Mouse (Mus musculus) CH12.LX (cell line): ENCODE results near the gene Pak3. TPM values are rescaled to one million over a fixed set of nuclear protein-coding genes. Genes with fewer than 3 reads are reported as not detected.

Experiments
- DNase-seq: peaks from one replicate; pipeline ENCODE4 v3.0.0-alpha.2; 2013; ENCODE audit errors: extremely low read depth
- H3K27ac ChIP-seq: 2 replicates; pipeline ENCODE4 v1.5.1; 2012; ENCODE audit warnings: low read depth, mild to moderate bottlenecking, control low read depth, moderate library complexity; ENCODE audit not compliant: insufficient read depth
- H3K27me3 ChIP-seq: replicated peaks from 2 replicates; pipeline ENCODE3; 2012; ENCODE audit warnings: inconsistent platforms
- H3K36me3 ChIP-seq, 2 experiments: replicated peaks in 1 of 2; 2 replicates each; pipeline versions ENCODE3 to v1.6.1; 2012; ENCODE audit warnings: inconsistent platforms in 1 of 2, low read length in 1 of 2, mild to moderate bottlenecking in 1 of 2, mixed read lengths in 1 of 2, moderate library complexity in 1 of 2; ENCODE audit not compliant: control insufficient read depth in 1 of 2, insufficient read depth in 1 of 2
- H3K4me1 ChIP-seq, 2 experiments: 2 replicates each; pipeline ENCODE4 v1.6.1; 2012; ENCODE audit warnings: inconsistent platforms in 1 of 2, moderate library complexity in 1 of 2; ENCODE audit not compliant: insufficient read depth in 2 of 2, control insufficient read depth in 1 of 2
- H3K4me2 ChIP-seq: 2 replicates; pipeline ENCODE4 v1.6.1; 2012; ENCODE audit warnings: low read depth, mild to moderate bottlenecking, control low read depth; ENCODE audit not compliant: poor library complexity, insufficient read depth, severe bottlenecking
- H3K4me3 ChIP-seq, 3 experiments: fragments of 150-350 bp in 1 of 3; sonication (generic) in 1 of 3; replicated peaks in 1 of 3; 2 replicates each; pipeline versions ENCODE3 to v1.5.1; 2011 to 2012; ENCODE audit warnings: low read depth in 2 of 3, low read length in 2 of 3, mild to moderate bottlenecking in 2 of 3, moderate library complexity in 2 of 3, control low read depth in 1 of 3, improper control_type of control experiment in 1 of 3, inconsistent platforms in 1 of 3, mixed read lengths in 1 of 3; ENCODE audit not compliant: poor library complexity in 1 of 3
- H3K79me2 ChIP-seq: replicated peaks from 2 replicates; pipeline ENCODE4 v1.6.1; 2012; ENCODE audit warnings: mild to moderate bottlenecking, moderate library complexity; ENCODE audit not compliant: control insufficient read depth, poor library complexity, insufficient read depth, severe bottlenecking; ENCODE audit errors: extremely low read depth
- H3K9ac ChIP-seq: 2 replicates; pipeline ENCODE4 v1.6.1; 2012; ENCODE audit warnings: low read depth, mild to moderate bottlenecking, control low read depth, moderate library complexity; ENCODE audit not compliant: insufficient read depth
- H3K9me3 ChIP-seq: replicated peaks from 2 replicates; pipeline ENCODE3; 2012; ENCODE audit warnings: low read length, inconsistent platforms, mixed read lengths
- BHLHE40 ChIP-seq: IDR thresholded peaks from 2 replicates; pipeline ENCODE4 v1.6.1; 2011; ENCODE audit warnings: mild to moderate bottlenecking, low read depth, low read length, improper control_type of control experiment
- CHD1 ChIP-seq: IDR thresholded peaks from 2 replicates; pipeline ENCODE4 v1.6.1; 2012; ENCODE audit warnings: low read depth, low read length, improper control_type of control experiment, inconsistent platforms
- CHD2 ChIP-seq: IDR thresholded peaks from 2 replicates; pipeline ENCODE4 v1.6.1; 2011; ENCODE audit warnings: low read length, improper control_type of control experiment
- E2F4 ChIP-seq: IDR thresholded peaks from 2 replicates; pipeline ENCODE4 v1.6.1; 2011; ENCODE audit warnings: low read depth, low read length, improper control_type of control experiment; ENCODE audit not compliant: insufficient replicate concordance
- ELF1 ChIP-seq: IDR thresholded peaks from 2 replicates; pipeline ENCODE4 v1.6.1; 2014; ENCODE audit warnings: low read depth, mild to moderate bottlenecking, inconsistent platforms, low read length, improper control_type of control experiment
- EP300 ChIP-seq: IDR thresholded peaks from 2 replicates; pipeline ENCODE4 v1.6.1; 2011; ENCODE audit warnings: low read length, improper control_type of control experiment
- ETS1 ChIP-seq: conservative IDR thresholded peaks from 2 replicates; pipeline ENCODE4 v1.6.1; 2012; ENCODE audit warnings: low read depth, mild to moderate bottlenecking, inconsistent platforms, low read length, improper control_type of control experiment, moderate library complexity
- JUN ChIP-seq: IDR thresholded peaks from 2 replicates; pipeline ENCODE4 v1.6.1; 2011; ENCODE audit warnings: low read depth, mild to moderate bottlenecking, low read length, improper control_type of control experiment, moderate library complexity; ENCODE audit not compliant: insufficient read depth
- KAT2A ChIP-seq: IDR thresholded peaks from 2 replicates; pipeline ENCODE4 v1.6.1; 2012; ENCODE audit warnings: low read length, improper control_type of control experiment, inconsistent platforms; ENCODE audit not compliant: insufficient replicate concordance
- MAFK ChIP-seq: IDR thresholded peaks from 2 replicates; pipeline ENCODE4 v1.6.1; 2011; ENCODE audit warnings: low read length, improper control_type of control experiment; ENCODE audit not compliant: insufficient replicate concordance
- MAX ChIP-seq: IDR thresholded peaks from 2 replicates; pipeline ENCODE4 v1.6.1; 2011; ENCODE audit warnings: low read length, improper control_type of control experiment
- MEF2A ChIP-seq: IDR thresholded peaks from 2 replicates; pipeline ENCODE4 v1.6.1; 2014; ENCODE audit warnings: low read depth, mild to moderate bottlenecking, inconsistent platforms, low read length, improper control_type of control experiment, borderline replicate concordance
- MYC ChIP-seq: IDR thresholded peaks from 2 replicates; pipeline ENCODE4 v1.6.1; 2011; ENCODE audit warnings: low read depth, mild to moderate bottlenecking, improper control_type of control experiment, low read length
- NELFE ChIP-seq: IDR thresholded peaks from 2 replicates; pipeline ENCODE4 v1.6.1; 2011; ENCODE audit warnings: low read depth, low read length, improper control_type of control experiment
- NRF1 ChIP-seq: IDR thresholded peaks from 2 replicates; pipeline ENCODE4 v1.6.1; 2014; ENCODE audit warnings: low read depth, mild to moderate bottlenecking, inconsistent platforms, low read length, improper control_type of control experiment, moderate library complexity
- SIN3A ChIP-seq: IDR thresholded peaks from 2 replicates; pipeline ENCODE4 v1.6.1; 2012; ENCODE audit warnings: low read length, improper control_type of control experiment, inconsistent platforms
- TCF12 ChIP-seq: IDR thresholded peaks from 2 replicates; pipeline ENCODE4 v1.6.1; 2014; ENCODE audit warnings: low read depth, mild to moderate bottlenecking, inconsistent platforms, low read length, improper control_type of control experiment
- UBTF ChIP-seq: IDR thresholded peaks from 2 replicates; pipeline ENCODE4 v1.6.1; 2012; ENCODE audit warnings: low read depth, mild to moderate bottlenecking, inconsistent platforms, low read length, improper control_type of control experiment, moderate library complexity
- USF1 ChIP-seq: IDR thresholded peaks from 2 replicates; pipeline ENCODE4 v1.6.1; 2014; ENCODE audit warnings: low read depth, mild to moderate bottlenecking, inconsistent platforms, low read length, improper control_type of control experiment
- USF2 ChIP-seq: conservative IDR thresholded peaks from 2 replicates; pipeline ENCODE4 v1.6.1; 2011; ENCODE audit warnings: low read depth, low read length, improper control_type of control experiment
- ZC3H11A ChIP-seq: IDR thresholded peaks from 2 replicates; pipeline ENCODE4 v1.6.1; 2012; ENCODE audit warnings: low read depth, mild to moderate bottlenecking, inconsistent platforms, low read length, improper control_type of control experiment
- ZKSCAN1 ChIP-seq: IDR thresholded peaks from 2 replicates; pipeline ENCODE4 v1.6.1; 2012; ENCODE audit warnings: low read depth, inconsistent platforms, low read length, improper control_type of control experiment, borderline replicate concordance
- ZMIZ1 ChIP-seq: IDR thresholded peaks from 2 replicates; pipeline ENCODE4 v1.6.1; 2012; ENCODE audit warnings: low read depth, mild to moderate bottlenecking, inconsistent platforms, low read length, improper control_type of control experiment
- ZNF384 ChIP-seq: IDR thresholded peaks from 2 replicates; pipeline ENCODE4 v1.6.1; 2012; ENCODE audit warnings: low read depth, low read length, improper control_type of control experiment, inconsistent platforms
- dilution Hi-C: fragments of 300-500 bp; cut with MboI; formaldehyde crosslinking; loops from 2 replicates; pipeline ENCODE4 v1.14.3; 2020; ENCODE audit warnings: low sequenced_read_pairs; ENCODE audit not compliant: extremely low pct_unique_long_range_greater_than_20kb, extremely low pct_ligation_motif_present
- in situ Hi-C: fragments of 300-500 bp; cut with MboI; formaldehyde crosslinking; loops from 3 replicates; pipeline ENCODE4 v1.14.3; 2019; ENCODE audit warnings: low sequenced_read_pairs, low pct_ligation_motif_present, low pct_unique_long_range_greater_than_20kb, mixed read lengths
- polyA plus RNA-seq: library from polyadenylated mRNA; unstranded; fragments of >175 nt; gene quantifications from 2 replicates; pipeline ENCODE4 v1.2.1, GENCODE M21; 2012; ENCODE audit warnings: low read depth; ENCODE audit not compliant: insufficient read length
- total RNA-seq, 2 experiments: library from RNA; depleted of rRNA; stranded (reverse); fragments of 300-350 nt in 1 of 2; fragments of >200 nt in 1 of 2; gene quantifications; 2 replicates each; pipeline ENCODE4 v1.2.3; 2012 to 2014

Gene Pak3
- total and polyA plus RNA-seq, 3 experiments: under 0.01 TPM; not detected in 2

DNA sequence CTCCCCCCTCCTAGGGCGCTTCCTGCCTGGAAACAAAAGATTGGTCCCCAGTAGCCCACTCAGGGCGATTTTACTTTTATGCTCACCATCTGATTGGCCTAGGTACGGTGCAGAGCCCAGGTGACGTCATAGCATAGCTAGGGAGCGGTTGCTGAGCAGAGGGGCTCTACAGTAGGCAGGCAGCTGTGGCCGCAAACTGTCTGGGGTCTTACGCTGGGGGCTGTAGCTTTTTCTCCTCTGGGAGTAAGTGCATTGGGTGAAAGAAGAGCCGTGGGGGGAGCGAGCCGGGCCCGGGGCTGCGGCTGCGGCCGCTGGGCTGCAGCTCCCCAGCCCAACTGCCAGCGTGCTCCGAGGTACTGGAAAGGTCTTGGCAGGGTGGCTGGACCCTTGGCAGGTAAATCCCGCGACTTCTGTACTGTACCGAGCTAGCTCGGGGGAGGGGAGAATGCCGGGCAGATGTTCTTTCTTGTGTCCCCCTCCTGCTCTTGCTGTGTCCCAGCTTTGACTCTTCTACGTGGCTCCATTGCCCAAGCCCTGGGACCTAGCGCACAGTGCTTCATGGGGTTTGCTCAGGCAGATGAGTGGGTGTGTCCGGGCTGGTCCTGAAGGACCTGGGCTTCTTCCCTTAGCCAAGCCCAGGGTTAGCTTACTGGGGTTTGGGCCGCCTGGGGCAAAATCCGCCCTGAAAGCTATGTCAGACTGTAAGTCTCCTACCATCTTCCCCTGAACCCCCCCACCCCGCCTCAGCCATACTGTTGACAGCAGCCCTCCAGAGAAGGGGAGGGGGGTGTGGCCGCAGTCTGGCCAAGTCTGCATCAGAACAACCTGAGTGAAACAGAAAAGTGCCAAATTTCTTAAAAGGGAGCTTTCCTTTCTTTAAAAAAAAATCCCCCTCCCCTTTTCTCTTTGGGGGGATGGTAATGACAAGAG is 146.1 kb downstream of the Pak3 start:
- no peak overlapping the region for H3K4me3 ChIP-seq
- H3K9me3 ChIP-seq: no peaks in the 10 kb centered on the region
- DNase-seq: no peak
- no peak overlapping the region for H3K4me2 ChIP-seq
- H3K27ac ChIP-seq: no peak overlapping the region
- TF ChIP-seq E2F4: no peak
- TF ChIP-seq EP300: no peak
- TF ChIP-seq ELF1: no peak
- TF ChIP-seq CHD2: no peak
- no peak for TF ChIP-seq ZMIZ1
- TF ChIP-seq SIN3A: no peak
- no peak for TF ChIP-seq CHD1
- TF ChIP-seq KAT2A: no peak
- no peak for TF ChIP-seq ZNF384
- no peak for TF ChIP-seq NRF1
- no peak for TF ChIP-seq ZKSCAN1
- no peak for TF ChIP-seq MAX
- no peak for TF ChIP-seq ETS1
- no peak for TF ChIP-seq USF2
- no peak for TF ChIP-seq BHLHE40
- TF ChIP-seq USF1: no peak
- TF ChIP-seq JUN: no peak
- no peak for TF ChIP-seq MAFK
- no peak for TF ChIP-seq MYC
- TF ChIP-seq NELFE: no peak
- no peak overlapping the region for H3K9ac ChIP-seq
- H3K36me3 ChIP-seq: no peaks in the 10 kb centered on the region
- H3K4me1 ChIP-seq: no peaks in the 10 kb centered on the region
- dilution Hi-C loops (no loop called here), in situ Hi-C loops (loop anchor here (25.0 kb wide), 1 partner anchor 202 kb away; no protein-coding TSS in a partner anchor)
- H3K79me2 ChIP-seq: no peaks in the 10 kb centered on the region
- no peaks in the 10 kb centered on the region for H3K27me3 ChIP-seq

DNA sequence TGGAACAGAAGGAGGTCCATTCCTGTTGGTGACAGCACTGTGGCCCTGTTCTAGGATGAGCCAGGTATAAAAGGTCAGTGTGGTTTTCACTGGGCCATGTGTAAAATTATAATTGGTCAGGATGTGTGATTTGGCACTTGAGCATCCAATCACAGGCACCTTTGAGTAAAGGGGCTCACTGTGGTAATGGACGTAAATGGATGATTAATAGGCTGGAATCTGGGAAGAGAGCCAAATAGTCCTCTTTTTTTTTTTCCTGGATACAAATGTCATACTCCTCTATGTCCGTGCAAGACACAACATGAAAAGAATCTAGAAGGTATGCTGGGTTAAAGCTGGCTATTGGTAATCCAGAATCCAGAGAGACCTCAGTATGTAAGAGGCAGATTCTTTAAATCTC is 147.4 kb downstream of the Pak3 start:
- no peak for DNase-seq
- no peak overlapping the region for H3K27ac ChIP-seq
- no peak overlapping the region for H3K4me3 ChIP-seq
- H3K36me3 ChIP-seq: no peaks in the 10 kb centered on the region
- H3K79me2 ChIP-seq: no peaks in the 10 kb centered on the region
- TF ChIP-seq TCF12: no peak
- no peak for TF ChIP-seq MEF2A
- no peak for TF ChIP-seq CHD2
- no peak for TF ChIP-seq ZC3H11A
- no peak for TF ChIP-seq MAFK
- no peak for TF ChIP-seq JUN
- no peak for TF ChIP-seq NRF1
- TF ChIP-seq ZKSCAN1: no peak
- no peak for TF ChIP-seq SIN3A
- TF ChIP-seq USF1: no peak
- no peak for TF ChIP-seq UBTF
- H3K4me2 ChIP-seq: no peak overlapping the region
- no peak overlapping the region for H3K9ac ChIP-seq
- no peaks in the 10 kb centered on the region for H3K4me1 ChIP-seq
- dilution Hi-C loops: no loop called here
- no peaks in the 10 kb centered on the region for H3K9me3 ChIP-seq
- no peaks in the 10 kb centered on the region for H3K27me3 ChIP-seq
- in situ Hi-C loops: loop anchor here (25.0 kb wide), 1 partner anchor 203 kb away; no protein-coding TSS in a partner anchor
